Mouse (Mus musculus): ENCODE data around the gene Epn1.

DNA sequence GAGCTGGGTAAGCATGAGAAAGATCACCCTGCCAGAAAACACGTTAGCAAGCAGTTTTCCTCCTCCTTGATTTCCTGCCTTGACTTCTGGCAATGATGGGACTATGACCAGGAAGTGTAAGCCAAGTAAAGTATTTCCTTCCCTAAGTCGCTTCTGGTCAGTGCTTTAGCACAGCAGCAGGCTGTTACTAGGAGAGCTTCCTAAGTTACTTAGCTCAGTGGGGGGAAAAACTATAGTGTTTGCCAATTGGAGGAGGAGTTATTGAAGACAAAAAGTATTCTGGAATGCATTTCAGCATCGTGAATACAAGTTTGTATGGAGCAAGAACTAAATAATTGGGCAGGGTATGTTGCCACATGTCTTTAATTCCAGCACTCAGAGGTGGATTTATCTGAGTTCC is 32.7 kb downstream of the Epn1 start:
- TF ChIP-seq CTCF (IDR thresholded peaks at IDR 0.05; ENCODE audit: low read depth, low read length) (no peak), GATA1 (IDR thresholded peaks at IDR 0.05; ENCODE audit: borderline replicate concordance, low read length) (no peak)

Measured in G1E (cell line).